Mouse (Mus musculus) liver, adult 2 months (tissue): Measurements from ENCODE around the gene Gm15097. TPM values are rescaled to one million over a fixed set of nuclear protein-coding genes. Genes with fewer than 3 reads are reported as not detected.
"Not testable (repeated sequence)": the region's sequence is repeated elsewhere in the genome, so short reads cannot be mapped to it uniquely, and the experiment has no call there.

Source experiments
- DNase-seq: peaks from one replicate; pipeline ENCODE4 v3.0.0-alpha.2; 2011; ENCODE audit warnings: low read depth, low spot score; ENCODE audit errors: extremely low read depth
- H3K27ac ChIP-seq: fragments of 200-500 bp; replicated peaks from 2 replicates; pipeline ENCODE4 v1.5.1; 2012; ENCODE audit warnings: low read depth, mild to moderate bottlenecking, control low read depth, inconsistent platforms, low read length; ENCODE audit not compliant: insufficient read depth
- H3K27me3 ChIP-seq: fragments of 200-500 bp; 2 replicates; pipeline ENCODE4 v1.6.1; 2012; ENCODE audit warnings: mild to moderate bottlenecking, moderate library complexity, low read length, inconsistent platforms; ENCODE audit not compliant: control insufficient read depth, insufficient read depth
- H3K36me3 ChIP-seq: fragments of 200-500 bp; 2 replicates; pipeline ENCODE4 v1.6.1; 2012; ENCODE audit warnings: low read length, inconsistent platforms; ENCODE audit not compliant: control insufficient read depth, insufficient read depth
- H3K4me1 ChIP-seq: fragments of 200-500 bp; 2 replicates; pipeline ENCODE4 v1.6.1; 2011; ENCODE audit warnings: low read length; ENCODE audit not compliant: control insufficient read depth, insufficient read depth
- H3K4me3 ChIP-seq: fragments of 200-500 bp; 2 replicates; pipeline ENCODE4 v1.5.1; 2011; ENCODE audit warnings: low read depth, mild to moderate bottlenecking, control low read depth, low read length, moderate library complexity; ENCODE audit not compliant: insufficient read depth
- H3K79me2 ChIP-seq: fragments of 200-500 bp; 2 replicates; pipeline ENCODE4 v1.6.1; 2012; ENCODE audit warnings: inconsistent platforms, mild to moderate bottlenecking, low read length, moderate library complexity; ENCODE audit not compliant: control insufficient read depth, insufficient read depth
- H3K9ac ChIP-seq: fragments of 200-500 bp; 2 replicates; pipeline ENCODE4 v1.6.1; 2012; ENCODE audit warnings: low read depth, mild to moderate bottlenecking, control low read depth, inconsistent platforms, low read length
- CTCF ChIP-seq: fragments of 200-500 bp; IDR thresholded peaks from 2 replicates; pipeline ENCODE4 v1.5.1; 2011; ENCODE audit warnings: low read depth, low read length, control low read depth
- WGBS: fragments of 180-500 bp; shearing (Covaris S2); methylation state at CpG from one replicate; pipeline ENCODE4 v1.1.7; 2018; 5-methylcytosine and 5-hydroxymethylcytosine counted together
- polyA plus RNA-seq: library from polyadenylated mRNA; depleted of rRNA; stranded (reverse); fragments of >200 nt; gene quantifications from 2 replicates; pipeline ENCODE4 v1.2.3, GENCODE M21; 2012; rRNA removed
- total RNA-seq: library from RNA; depleted of rRNA; stranded (reverse); fragments of >200 nt; gene quantifications from 2 replicates; pipeline ENCODE4 v1.2.3, GENCODE M21; 2014; rRNA removed

Gene Gm15097
- total RNA-seq (not detected in 2 replicates), polyA plus RNA-seq (not detected in 2 replicates)

DNA sequence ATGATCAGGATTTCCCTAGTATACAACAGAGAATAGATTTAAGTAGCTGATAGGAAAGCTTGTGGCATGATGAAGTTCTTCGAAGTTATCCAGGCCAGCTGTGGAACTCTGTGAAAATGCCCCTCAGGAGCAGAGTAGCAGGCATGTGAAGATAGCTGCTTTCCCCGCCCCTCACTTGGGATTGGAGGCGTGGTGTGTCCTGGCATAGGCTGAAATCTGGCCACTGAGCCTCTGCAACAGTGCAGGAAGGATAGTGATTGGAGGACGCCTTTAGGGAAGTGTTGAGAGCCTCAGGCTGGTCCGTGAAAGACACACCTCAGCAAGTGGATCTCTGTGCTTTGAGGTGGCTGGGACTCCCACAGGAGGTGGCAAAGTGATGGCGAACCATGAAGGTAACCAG lies at the start of gene Gm15097:
Gm15097 (plus strand) TSS at position 301 of the 400 bp plus-strand sequence.
- not testable (repeated sequence) for H3K36me3 ChIP-seq, DNase-seq, H3K79me2 ChIP-seq, H3K9ac ChIP-seq, H3K27me3 ChIP-seq, H3K27ac ChIP-seq, H3K4me1 ChIP-seq, H3K4me3 ChIP-seq
- no CpG with 5 or more reads among the region's 6 CpGs for WGBS

DNA sequence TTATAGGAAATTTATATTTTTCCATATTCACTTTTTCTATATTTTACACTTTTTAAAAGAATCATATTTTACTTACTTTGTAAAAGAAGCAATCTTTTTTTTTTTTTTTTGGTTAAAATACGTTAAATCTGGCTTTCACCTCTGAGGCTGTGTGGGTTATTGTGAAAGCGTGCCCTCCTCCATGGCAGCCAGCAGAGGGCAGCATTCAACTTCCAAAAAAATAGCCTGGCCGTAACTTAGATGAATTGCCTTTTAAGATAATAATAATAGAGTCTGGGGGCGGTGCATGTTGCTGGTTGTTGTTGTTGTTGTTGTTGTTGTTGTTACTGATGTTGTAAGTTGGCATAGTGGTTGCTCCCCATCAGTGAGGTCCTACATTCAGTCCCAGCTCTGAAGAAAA lies 21.4 kb upstream of the Gm15097 start:
- TF ChIP-seq CTCF = peak; percentile 43; the same call in 1 of the 2 replicates
- 22% methylated on average over 4 of the region's 4 CpGs for WGBS
- H3K79me2 ChIP-seq, H3K27ac ChIP-seq, H3K4me3 ChIP-seq, H3K36me3 ChIP-seq, H3K9ac ChIP-seq, H3K4me1 ChIP-seq, H3K27me3 ChIP-seq: not testable (repeated sequence)
- peak; percentile 0 for DNase-seq

DNA sequence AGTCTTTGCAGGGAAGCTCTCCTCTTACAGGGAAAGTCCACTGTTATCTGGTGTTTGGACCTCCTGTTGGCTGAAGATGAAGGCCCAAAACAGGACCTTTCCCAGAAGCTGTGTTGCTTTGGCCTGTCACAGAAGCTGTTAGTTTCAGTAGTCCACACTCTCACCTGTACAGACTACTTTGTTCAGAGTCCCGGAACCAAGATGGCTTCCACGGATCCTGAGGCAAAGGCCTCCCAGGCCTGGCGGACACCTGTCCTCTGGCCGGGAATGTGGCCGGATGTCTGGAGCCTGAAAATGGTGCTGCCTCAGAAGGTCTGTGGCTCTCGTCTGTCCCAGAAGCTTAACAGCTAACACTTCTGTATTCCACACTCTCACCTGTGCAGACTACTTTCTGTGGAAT lies 26.9 kb downstream of the Gm15097 start:
- WGBS = 87% methylated on average over 6 of the region's 6 CpGs
- H3K27me3 ChIP-seq, H3K36me3 ChIP-seq, H3K27ac ChIP-seq, DNase-seq, H3K4me1 ChIP-seq, H3K79me2 ChIP-seq, H3K9ac ChIP-seq, H3K4me3 ChIP-seq: not testable (repeated sequence)

Other genes starting within 250 kb of the Gm15097 start
- not detected in 2 replicates for gene Gm10439, start 189.9 kb upstream of the Gm15097 start, total RNA-seq
- gene Gm10439, start 189.9 kb upstream of the Gm15097 start, polyA plus RNA-seq = not detected in 2 replicates
- gene Gm15091, start 157.2 kb downstream of the Gm15097 start, total RNA-seq = not detected in 2 replicates
- not detected in 2 replicates for gene Gm15091, start 157.2 kb downstream of the Gm15097 start, polyA plus RNA-seq